Mouse (Mus musculus) frontal cortex, postnatal 10 days (tissue): ENCODE measurements around the gene Tnfsfm13.
A peak's percentile ranks its signal among the peaks of the same experiment; 100 is the strongest.

ENCODE experiments used
- DNase-seq, 2 experiments: peaks; one replicate each; pipeline ENCODE4 v3.0.0; 2022; ENCODE audit warnings: low spot score in 2 of 2, mixed read lengths in 1 of 2

Tnfsfm13 gene

DNA sequence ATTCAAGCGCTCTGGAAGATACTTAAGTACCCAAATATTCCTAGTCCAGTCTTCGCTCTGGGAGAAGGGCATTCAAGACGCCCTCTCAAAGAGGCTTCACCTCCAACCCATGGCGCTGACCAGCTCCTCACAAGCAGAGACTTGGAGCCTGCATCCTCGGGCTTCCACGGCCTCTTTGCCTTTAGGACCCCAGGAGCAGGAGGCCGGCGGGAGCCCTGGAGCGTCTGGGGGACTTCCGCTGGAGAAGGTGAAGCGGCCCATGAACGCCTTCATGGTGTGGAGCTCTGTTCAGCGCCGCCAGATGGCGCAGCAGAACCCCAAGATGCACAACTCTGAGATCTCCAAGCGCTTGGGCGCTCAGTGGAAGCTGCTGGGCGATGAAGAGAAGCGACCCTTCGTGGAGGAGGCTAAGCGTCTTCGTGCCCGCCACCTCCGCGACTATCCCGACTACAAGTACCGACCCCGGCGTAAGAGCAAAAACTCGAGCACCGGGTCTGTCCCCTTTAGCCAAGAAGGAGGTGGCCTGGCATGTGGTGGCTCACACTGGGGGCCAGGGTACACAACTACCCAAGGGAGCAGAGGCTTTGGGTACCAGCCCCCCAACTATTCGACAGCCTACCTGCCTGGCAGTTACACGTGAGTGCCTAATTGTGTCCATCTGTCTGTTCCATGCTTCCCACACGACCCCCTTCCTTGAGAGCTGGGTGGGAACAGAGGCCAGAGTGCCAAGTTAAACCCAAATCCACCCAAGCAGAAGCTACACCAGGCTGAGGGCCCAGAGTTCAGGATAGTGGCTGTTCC, 40.4 kb downstream of the Tnfsfm13 start, which contains the start of gene Sox15:
TSS of gene Sox15 (plus strand) at position 51 of the 801 bp plus-strand sequence.
- peak; percentile 48 to 68 for DNase-seq

DNA sequence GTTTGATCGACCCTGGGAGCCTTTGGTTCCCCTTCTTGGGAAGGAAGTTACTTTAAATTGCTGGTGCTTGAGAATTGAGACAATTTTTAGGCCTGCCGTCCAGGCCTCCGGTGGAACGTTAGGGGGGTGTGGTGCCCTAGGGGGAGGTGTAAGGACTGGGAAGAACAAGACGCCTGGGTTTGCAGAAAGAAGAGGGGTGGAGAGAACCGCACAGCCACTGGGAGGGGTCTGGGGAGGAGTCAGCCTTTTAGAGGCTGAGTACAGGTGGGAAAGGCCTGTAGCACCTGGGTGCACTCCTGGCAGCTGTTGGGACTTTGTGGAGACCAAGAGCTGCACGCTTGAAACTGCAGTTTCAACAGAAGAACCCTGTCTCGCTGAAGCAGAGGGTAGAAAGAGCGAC, 41.1 kb downstream of the Tnfsfm13 start:
- DNase-seq: no peak

DNA sequence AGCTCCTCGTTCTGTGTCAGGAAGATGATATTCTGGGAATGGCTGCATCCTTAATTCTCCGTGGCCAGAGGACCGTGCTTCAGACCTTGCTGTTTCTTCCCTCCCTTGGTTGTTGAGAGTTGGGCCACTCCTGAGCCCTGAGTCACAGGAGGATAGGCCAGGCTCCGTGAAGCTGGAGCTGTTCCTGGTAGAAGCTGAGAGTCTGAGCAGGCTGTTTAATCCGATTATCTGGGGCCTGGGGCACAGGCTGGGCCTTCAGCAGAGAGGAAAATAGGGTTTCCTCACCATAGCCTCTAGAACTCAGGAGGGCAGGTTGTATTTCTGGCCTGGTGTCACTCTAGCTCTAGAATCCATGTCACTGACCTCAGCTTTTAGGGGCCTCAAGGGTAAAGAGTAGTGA, 42.5 kb downstream of the Tnfsfm13 start:
- DNase-seq: no peak

DNA sequence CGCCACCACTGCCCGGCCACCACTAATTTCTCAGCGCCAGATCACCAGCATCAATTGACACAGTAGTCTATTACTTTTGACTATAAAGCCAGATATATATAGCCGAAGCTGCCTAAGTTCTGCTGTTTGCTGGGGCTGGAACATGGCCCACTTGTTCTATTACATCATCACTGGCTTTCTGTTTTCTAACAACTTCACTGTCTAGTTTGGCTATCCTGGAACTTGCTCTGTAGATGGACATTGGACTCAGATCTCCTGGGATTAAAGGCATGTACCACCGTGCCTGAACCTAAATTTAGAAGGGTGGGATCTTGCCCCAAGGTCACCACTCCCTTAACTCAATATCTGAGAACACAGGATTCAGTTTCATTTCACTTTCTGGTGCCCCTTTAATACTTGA, 50.0 kb downstream of the Tnfsfm13 start:
- DNase-seq: no peak

DNA sequence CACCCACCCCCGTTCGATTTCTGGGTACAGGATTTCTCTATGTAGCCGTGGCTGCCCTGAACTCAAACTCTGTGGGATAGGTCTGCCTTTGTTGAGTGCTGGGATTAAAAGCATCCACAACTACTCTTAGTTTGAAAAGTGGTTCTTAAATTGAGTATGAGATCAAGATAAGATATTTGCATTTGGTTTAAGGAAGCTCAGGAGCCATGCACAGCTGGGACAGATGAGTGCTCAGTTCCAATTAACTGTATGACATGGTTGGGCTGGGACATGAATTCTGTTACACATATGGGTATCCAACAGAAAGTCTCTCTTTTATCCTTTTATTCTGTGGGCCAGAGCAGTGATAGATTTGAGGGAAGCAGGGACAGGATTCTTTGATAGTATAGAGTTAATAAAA, 60.4 kb downstream of the Tnfsfm13 start:
- DNase-seq: no peak

DNA sequence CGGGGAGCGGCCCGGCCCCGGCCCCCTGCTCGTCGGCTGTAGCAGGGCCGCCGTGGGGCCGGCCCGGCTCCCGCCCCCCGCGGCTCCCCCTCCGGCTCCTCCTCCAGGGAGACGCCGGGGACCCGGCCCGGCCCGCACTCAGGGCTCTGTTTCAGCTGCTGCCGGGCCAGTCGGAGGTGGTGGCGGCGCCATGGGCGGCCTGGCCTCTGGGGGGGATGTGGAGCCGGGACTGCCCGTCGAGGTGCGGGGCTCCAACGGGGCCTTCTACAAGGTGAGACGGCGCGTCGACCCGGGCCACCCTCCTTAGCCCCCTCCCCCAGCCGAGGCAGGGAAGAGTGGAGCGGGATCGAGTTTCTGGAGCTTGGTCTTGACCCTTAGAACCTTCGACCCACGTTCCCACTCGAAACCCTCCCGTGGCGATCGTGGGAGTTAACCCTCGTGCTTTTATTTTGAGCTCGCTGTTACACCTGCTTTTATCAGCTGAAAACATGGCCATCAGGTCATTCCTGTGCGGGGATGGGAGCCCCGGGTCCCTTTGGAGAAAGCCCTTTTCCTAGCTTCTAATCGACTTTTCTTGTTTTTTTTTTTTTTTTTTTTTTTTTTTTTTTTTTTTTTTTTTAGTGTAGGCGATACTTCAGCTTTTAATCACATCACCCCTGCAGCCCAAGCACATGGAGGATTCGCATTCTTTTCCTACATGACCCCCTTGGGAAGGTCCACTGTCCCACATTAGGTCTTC, 62.6 kb downstream of the Tnfsfm13 start:
- DNase-seq: peak in 1 of 2 experiments; percentile 57
